Mouse (Mus musculus): Measurements from ENCODE around the gene Usp3. TPM values are rescaled to one million over a fixed set of nuclear protein-coding genes. Genes with fewer than 3 reads are reported as not detected.

Usp3 gene
- polyA plus RNA-seq, 1 experiment from 2014 or later, result 99.8 TPM

DNA sequence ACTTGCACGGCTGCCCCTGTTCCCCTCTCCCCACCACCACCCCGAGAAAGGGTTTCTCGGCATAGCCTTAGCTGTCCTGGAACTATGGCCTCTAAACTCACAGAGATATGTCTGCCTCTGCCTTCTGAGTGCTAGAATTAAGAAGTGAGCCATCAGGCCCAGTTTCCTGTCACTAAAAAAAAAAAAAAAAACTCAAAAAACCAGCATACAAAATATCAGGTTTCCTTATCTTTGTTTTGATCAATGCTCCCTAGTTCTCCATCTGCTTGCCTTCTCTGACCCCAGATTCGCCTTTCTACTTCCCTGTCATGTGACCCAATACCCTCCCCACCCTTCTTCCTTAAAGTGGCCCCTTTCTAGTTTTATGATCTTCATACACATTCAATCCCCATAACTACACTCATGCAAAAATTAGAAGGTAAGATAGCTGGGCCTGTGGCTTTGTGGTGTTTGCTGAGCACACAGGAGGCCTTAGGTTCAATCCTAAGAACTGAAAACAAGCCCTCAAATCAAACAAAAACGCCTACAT, 15.9 kb upstream of the Usp3 start:
- Histone ChIP-seq H3K27ac (ENCODE audit: low read depth, low read length) (no peak overlapping the region), H3K9ac (ENCODE audit: low read length) (no peak overlapping the region), H3K4me3 (ENCODE audit: low read depth, low read length) (no peak overlapping the region), H3K4me2 (ENCODE audit: low read depth, low read length, severe bottlenecking) (no peak overlapping the region), H3K36me3 (ENCODE audit: control insufficient read depth, insufficient read depth, low read length) (no peaks in the 10 kb centered on the region), H3K27me3 (ENCODE audit: control insufficient read depth, insufficient read depth, low read length) (no peaks in the 10 kb centered on the region; the same call in 1 of the 2 replicates), H3K9me3 (ENCODE audit: control insufficient read depth, low read length) (no peaks in the 10 kb centered on the region), H3K4me1 (replicated peaks; ENCODE audit: control insufficient read depth, insufficient read depth, low read length) (peaks cover 4% of the 10 kb centered on the region; the same call in 1 of the 2 replicates)
- 77% methylated on average over 5 of the region's 5 CpGs for WGBS
- DNase-seq (ENCODE audit: low spot score), result no peak
- no peak for ATAC-seq (replicated peaks; ENCODE audit: low FRiP score)

DNA sequence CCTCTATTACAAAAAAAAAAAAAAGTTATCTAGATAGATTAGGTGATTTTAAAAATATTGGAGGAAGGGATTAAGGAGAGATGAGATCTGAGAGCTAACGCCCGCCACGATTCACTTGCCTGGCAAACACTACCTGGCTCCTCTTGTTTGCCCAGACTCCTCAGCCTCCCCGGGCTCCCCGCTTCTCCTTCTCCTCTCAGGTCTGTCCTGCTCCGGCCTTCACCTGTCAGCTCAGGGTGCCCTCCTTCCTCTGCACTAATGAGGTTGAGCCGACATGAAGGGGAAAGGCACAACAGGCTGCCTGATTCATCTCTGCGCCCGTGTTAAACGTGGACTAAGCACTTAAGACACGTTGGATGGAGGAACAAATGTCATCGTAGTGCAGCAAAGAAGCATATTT, 13.9 kb upstream of the Usp3 start:
- Histone ChIP-seq H3K4me2 (ENCODE audit: low read depth, low read length, severe bottlenecking) (no peak overlapping the region), H3K4me3 (ENCODE audit: low read depth, low read length) (no peak overlapping the region), H3K27ac (ENCODE audit: low read depth, low read length) (no peak overlapping the region), H3K9ac (ENCODE audit: low read length) (no peak overlapping the region), H3K9me3 (ENCODE audit: control insufficient read depth, low read length) (no peaks in the 10 kb centered on the region), H3K27me3 (ENCODE audit: control insufficient read depth, insufficient read depth, low read length) (no peaks in the 10 kb centered on the region; the same call in 1 of the 2 replicates), H3K36me3 (ENCODE audit: control insufficient read depth, insufficient read depth, low read length) (no peaks in the 10 kb centered on the region), H3K4me1 (replicated peaks; ENCODE audit: control insufficient read depth, insufficient read depth, low read length) (peaks cover 4% of the 10 kb centered on the region; the same call in 1 of the 2 replicates)
- DNase-seq (ENCODE audit: low spot score) (no peak), ATAC-seq (replicated peaks; ENCODE audit: low FRiP score) (no peak)
- 70% methylated on average over 12 of the region's 12 CpGs for WGBS

DNA sequence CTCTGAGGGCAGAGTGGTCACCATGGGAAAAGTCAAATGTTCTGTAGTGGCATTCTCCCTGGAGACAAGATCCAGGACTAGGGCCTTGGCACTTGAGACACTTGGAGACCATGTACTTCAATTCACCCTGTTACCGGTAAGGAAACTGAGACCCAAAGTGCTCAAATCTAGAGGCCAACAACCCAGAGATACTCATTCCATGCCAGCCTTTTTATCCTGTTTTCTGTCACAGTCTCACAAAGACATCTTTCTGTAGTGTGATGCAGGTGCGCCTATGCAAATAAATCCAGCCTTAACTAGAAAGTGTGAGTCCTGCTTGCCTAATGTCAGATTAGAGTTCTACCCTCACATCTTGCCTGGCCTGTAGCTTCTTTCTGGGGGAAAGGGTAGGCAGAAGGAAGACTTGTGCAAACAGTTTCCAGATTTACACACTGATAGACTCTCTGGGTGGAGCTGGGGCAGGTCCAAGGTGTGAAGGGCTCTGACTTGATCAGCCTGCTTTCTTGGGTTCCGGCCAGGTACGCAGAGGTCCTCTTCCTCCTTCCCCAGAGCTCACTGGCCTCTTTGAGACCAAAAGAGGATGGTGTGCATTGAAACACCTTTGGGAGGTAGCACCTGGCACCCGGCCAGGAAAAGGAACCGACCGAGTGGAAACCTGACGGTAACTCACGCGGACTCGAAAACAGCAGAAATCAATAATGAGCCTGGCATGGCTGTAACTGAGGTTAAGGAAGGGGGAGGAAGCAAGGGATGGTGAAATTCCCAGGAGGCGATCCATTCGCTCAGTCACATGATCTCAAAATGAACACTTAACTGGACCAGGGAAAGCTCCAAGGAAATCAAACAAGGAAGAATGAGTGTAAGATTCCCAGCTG, 13.2 kb upstream of the Usp3 start:
- H3K9me3 ChIP-seq (ENCODE audit: control insufficient read depth, low read length), result no peaks in the 10 kb centered on the region
- no peak overlapping the region for H3K4me3 ChIP-seq (ENCODE audit: low read depth, low read length)
- H3K9ac ChIP-seq (ENCODE audit: low read length), result no peak overlapping the region
- WGBS, result 80% methylated on average over 13 of the region's 13 CpGs
- no peak overlapping the region for H3K27ac ChIP-seq (ENCODE audit: low read depth, low read length)
- no peak for ATAC-seq (replicated peaks; ENCODE audit: low FRiP score)
- peak; percentile 7 for DNase-seq (ENCODE audit: low spot score)
- no peaks in the 10 kb centered on the region for H3K36me3 ChIP-seq (ENCODE audit: control insufficient read depth, insufficient read depth, low read length)
- H3K4me2 ChIP-seq (ENCODE audit: low read depth, low read length, severe bottlenecking), result no peak overlapping the region
- no peaks in the 10 kb centered on the region for H3K4me1 ChIP-seq (replicated peaks; ENCODE audit: control insufficient read depth, insufficient read depth, low read length)
- H3K27me3 ChIP-seq (ENCODE audit: control insufficient read depth, insufficient read depth, low read length), result no peaks in the 10 kb centered on the region; the same call in 1 of the 2 replicates

DNA sequence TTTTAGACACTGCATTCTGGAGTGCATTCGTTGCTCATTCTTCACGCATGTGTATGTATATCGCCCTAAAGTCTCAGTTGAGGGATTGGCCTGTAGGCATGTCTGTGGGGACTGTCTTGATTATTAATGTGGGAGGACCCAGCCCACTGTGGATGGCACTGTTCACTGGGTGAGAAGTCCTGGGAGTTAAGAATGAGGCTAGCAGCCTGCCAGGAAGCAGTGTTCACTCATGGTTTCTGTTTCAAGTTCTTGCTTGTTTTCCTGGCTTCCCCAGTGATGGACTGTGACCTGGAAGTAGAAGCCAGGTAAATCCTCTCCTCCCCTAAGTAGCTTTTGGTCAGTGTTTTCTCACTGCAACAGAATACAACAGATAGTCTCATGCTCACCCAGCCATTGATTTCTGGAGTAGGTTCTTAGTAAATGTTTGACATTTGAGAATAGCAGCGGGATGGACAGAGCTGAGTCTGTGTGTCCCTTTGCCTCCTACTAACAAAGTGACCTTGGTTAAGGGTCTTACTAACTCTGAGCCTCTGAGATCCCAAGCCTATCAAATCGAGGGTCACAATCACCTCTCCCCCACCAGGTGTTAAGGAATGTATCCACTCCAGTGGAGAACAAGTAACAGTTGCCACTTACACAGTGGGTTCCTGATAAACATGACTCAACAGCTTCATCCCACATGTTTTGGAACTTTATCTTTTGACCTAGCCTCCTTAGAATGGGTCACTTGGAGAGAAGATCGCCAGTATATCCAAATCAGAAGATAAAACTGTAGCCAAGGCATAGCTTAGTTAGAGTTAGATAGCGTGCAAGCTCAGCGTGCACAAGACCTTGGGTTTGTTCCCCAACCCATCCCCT, 11.6 kb upstream of the Usp3 start:
- H3K9me3 ChIP-seq (ENCODE audit: control insufficient read depth, low read length), result no peaks in the 10 kb centered on the region
- peak; percentile 16 for DNase-seq (ENCODE audit: low spot score)
- H3K27ac ChIP-seq (ENCODE audit: low read depth, low read length), result no peak overlapping the region
- no peak overlapping the region for H3K9ac ChIP-seq (ENCODE audit: low read length)
- no peaks in the 10 kb centered on the region for H3K36me3 ChIP-seq (ENCODE audit: control insufficient read depth, insufficient read depth, low read length)
- ATAC-seq (replicated peaks; ENCODE audit: low FRiP score), result no peak
- H3K4me3 ChIP-seq (ENCODE audit: low read depth, low read length), result no peak overlapping the region
- H3K27me3 ChIP-seq (ENCODE audit: control insufficient read depth, insufficient read depth, low read length), result no peaks in the 10 kb centered on the region; the same call in 1 of the 2 replicates
- H3K4me1 ChIP-seq (replicated peaks; ENCODE audit: control insufficient read depth, insufficient read depth, low read length), result no peaks in the 10 kb centered on the region; the same call in 1 of the 2 replicates
- 88% methylated on average over 8 of the region's 8 CpGs for WGBS
- H3K4me2 ChIP-seq (ENCODE audit: low read depth, low read length, severe bottlenecking), result no peak overlapping the region

DNA sequence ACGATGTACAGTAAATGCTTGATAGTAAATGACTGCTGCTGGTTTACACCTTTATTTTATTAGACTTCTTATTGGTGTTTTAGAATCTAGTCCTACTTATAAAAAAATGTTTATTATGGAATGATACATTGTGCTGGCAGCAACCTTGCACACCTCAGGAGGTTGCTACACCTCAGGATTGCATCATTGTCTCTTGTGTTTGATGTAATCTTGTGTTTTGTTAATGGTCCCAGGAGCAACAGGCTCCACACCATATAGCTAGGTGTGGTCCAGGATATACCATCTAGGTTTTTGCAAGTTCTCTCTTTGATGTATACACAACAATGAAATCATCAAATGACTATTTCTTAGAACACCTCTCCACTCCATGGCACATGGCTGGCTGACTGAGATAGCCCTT, 11.0 kb upstream of the Usp3 start:
- no peak overlapping the region for H3K4me2 ChIP-seq (ENCODE audit: low read depth, low read length, severe bottlenecking)
- H3K36me3 ChIP-seq (ENCODE audit: control insufficient read depth, insufficient read depth, low read length), result no peaks in the 10 kb centered on the region
- H3K4me3 ChIP-seq (ENCODE audit: low read depth, low read length), result no peak overlapping the region
- H3K4me1 ChIP-seq (replicated peaks; ENCODE audit: control insufficient read depth, insufficient read depth, low read length), result no peaks in the 10 kb centered on the region; the same call in 1 of the 2 replicates
- 91% methylated on average over 1 of the region's 1 CpGs for WGBS
- H3K9ac ChIP-seq (ENCODE audit: low read length), result no peak overlapping the region
- ATAC-seq (replicated peaks; ENCODE audit: low FRiP score) (no peak), DNase-seq (ENCODE audit: low spot score) (no peak)
- no peaks in the 10 kb centered on the region; the same call in 1 of the 2 replicates for H3K27me3 ChIP-seq (ENCODE audit: control insufficient read depth, insufficient read depth, low read length)
- H3K27ac ChIP-seq (ENCODE audit: low read depth, low read length), result no peak overlapping the region
- H3K9me3 ChIP-seq (ENCODE audit: control insufficient read depth, low read length), result no peaks in the 10 kb centered on the region

DNA sequence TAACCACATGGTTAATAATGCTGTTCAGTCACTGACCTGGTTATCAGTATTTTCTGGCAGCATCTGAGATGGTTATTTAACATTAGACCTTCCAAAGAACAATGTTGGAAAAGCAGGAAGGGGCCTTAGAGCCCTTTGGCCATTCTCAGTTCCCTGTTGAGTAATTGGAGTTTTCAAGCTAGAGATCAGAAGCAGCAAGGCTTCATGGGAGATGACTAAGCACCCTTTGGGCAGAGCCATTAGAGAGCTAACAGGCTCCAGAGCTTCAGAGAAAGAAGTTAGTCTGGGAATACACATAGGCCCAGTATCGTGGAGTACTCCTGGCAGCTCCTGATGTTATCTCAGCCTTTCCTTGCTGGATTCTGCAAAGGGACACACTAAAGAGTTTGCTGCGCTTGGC, 8.1 kb upstream of the Usp3 start:
- WGBS, result 86% methylated on average over 2 of the region's 2 CpGs
- Histone ChIP-seq H3K9ac (ENCODE audit: low read length) (no peak overlapping the region), H3K4me3 (ENCODE audit: low read depth, low read length) (no peak overlapping the region), H3K4me1 (replicated peaks; ENCODE audit: control insufficient read depth, insufficient read depth, low read length) (no peaks in the 10 kb centered on the region; the same call in 1 of the 2 replicates), H3K4me2 (ENCODE audit: low read depth, low read length, severe bottlenecking) (no peak overlapping the region), H3K27ac (ENCODE audit: low read depth, low read length) (no peak overlapping the region), H3K36me3 (ENCODE audit: control insufficient read depth, insufficient read depth, low read length) (no peaks in the 10 kb centered on the region), H3K27me3 (ENCODE audit: control insufficient read depth, insufficient read depth, low read length) (no peaks in the 10 kb centered on the region), H3K9me3 (ENCODE audit: control insufficient read depth, low read length) (no peaks in the 10 kb centered on the region)
- DNase-seq (ENCODE audit: low spot score) (no peak), ATAC-seq (replicated peaks; ENCODE audit: low FRiP score) (no peak)

DNA sequence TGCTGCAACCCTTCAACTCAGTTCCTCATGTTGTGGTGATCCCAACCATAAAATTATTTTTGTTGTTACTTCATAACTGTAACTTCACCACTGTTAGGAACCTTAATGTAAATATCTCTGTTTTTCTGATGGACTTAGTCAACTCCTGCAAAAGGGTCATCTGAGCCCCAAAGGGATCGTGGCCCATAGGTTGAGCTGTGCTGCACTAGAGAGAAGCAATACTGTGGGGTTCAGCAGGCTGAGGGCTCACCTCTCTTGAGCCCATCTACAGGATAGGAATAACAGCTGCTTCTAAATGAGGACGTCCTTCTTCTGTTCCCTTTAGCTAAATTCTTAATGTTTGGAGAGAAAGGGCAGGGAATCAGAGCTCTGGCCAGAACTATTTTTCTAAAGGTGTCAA, 7.6 kb upstream of the Usp3 start:
- no peak overlapping the region for H3K4me3 ChIP-seq (ENCODE audit: low read depth, low read length)
- no peak overlapping the region for H3K27ac ChIP-seq (ENCODE audit: low read depth, low read length)
- peaks cover 2% of the 10 kb centered on the region; the same call in 1 of the 2 replicates for H3K4me1 ChIP-seq (replicated peaks; ENCODE audit: control insufficient read depth, insufficient read depth, low read length)
- WGBS, result 85% methylated on average over 2 of the region's 2 CpGs
- no peaks in the 10 kb centered on the region for H3K27me3 ChIP-seq (ENCODE audit: control insufficient read depth, insufficient read depth, low read length)
- H3K9me3 ChIP-seq (ENCODE audit: control insufficient read depth, low read length), result no peaks in the 10 kb centered on the region
- no peak overlapping the region for H3K4me2 ChIP-seq (ENCODE audit: low read depth, low read length, severe bottlenecking)
- H3K9ac ChIP-seq (ENCODE audit: low read length), result no peak overlapping the region
- DNase-seq (ENCODE audit: low spot score) (no peak), ATAC-seq (replicated peaks; ENCODE audit: low FRiP score) (no peak)
- no peaks in the 10 kb centered on the region for H3K36me3 ChIP-seq (ENCODE audit: control insufficient read depth, insufficient read depth, low read length)

DNA sequence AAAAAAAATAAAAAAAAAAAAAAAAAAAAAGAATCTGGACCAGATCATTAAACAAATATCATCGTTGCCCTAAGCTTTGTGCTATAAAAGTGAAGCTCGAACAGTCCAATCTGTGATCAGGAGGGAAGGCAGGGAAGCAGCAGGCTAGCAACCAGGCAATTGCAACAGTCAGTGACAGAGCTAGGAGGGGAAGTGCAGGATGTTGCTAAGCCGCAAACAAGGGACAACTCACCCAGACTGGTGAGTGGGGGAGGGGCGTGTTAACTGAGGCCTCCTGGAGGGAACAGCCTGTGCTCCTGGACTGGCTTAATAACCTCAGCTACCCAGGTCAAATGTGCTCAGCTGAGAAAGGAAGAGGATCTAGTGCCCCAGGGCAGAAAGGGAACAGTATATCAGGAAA, 6.6 kb upstream of the Usp3 start:
- 5% methylated on average over 4 of the region's 4 CpGs for WGBS
- Histone ChIP-seq H3K4me1 (replicated peaks; ENCODE audit: control insufficient read depth, insufficient read depth, low read length) (peaks cover 2% of the 10 kb centered on the region; the same call in 1 of the 2 replicates), H3K4me3 (ENCODE audit: low read depth, low read length) (no peak overlapping the region), H3K9me3 (ENCODE audit: control insufficient read depth, low read length) (no peaks in the 10 kb centered on the region), H3K27me3 (ENCODE audit: control insufficient read depth, insufficient read depth, low read length) (no peaks in the 10 kb centered on the region), H3K9ac (ENCODE audit: low read length) (no peak overlapping the region), H3K4me2 (ENCODE audit: low read depth, low read length, severe bottlenecking) (no peak overlapping the region), H3K27ac (ENCODE audit: low read depth, low read length) (no peak overlapping the region), H3K36me3 (ENCODE audit: control insufficient read depth, insufficient read depth, low read length) (no peaks in the 10 kb centered on the region)
- ATAC-seq (replicated peaks; ENCODE audit: low FRiP score), result no peak
- DNase-seq (ENCODE audit: low spot score), result peak; percentile 61
